Mouse (Mus musculus) liver, adult 2 months (tissue): ENCODE results near the gene H2afj. TPM values are rescaled to one million over a fixed set of nuclear protein-coding genes. Genes with fewer than 3 reads are reported as not detected.

Experiments used
- DNase-seq: peaks from one replicate; pipeline ENCODE4 v3.0.0-alpha.2; 2011; ENCODE audit warnings: low read depth, low spot score; ENCODE audit errors: extremely low read depth
- H3K27ac ChIP-seq: fragments of 200-500 bp; replicated peaks from 2 replicates; pipeline ENCODE4 v1.5.1; 2012; ENCODE audit warnings: low read depth, mild to moderate bottlenecking, control low read depth, inconsistent platforms, low read length; ENCODE audit not compliant: insufficient read depth
- H3K27me3 ChIP-seq: fragments of 200-500 bp; 2 replicates; pipeline ENCODE4 v1.6.1; 2012; ENCODE audit warnings: mild to moderate bottlenecking, moderate library complexity, low read length, inconsistent platforms; ENCODE audit not compliant: control insufficient read depth, insufficient read depth
- H3K36me3 ChIP-seq: fragments of 200-500 bp; 2 replicates; pipeline ENCODE4 v1.6.1; 2012; ENCODE audit warnings: low read length, inconsistent platforms; ENCODE audit not compliant: control insufficient read depth, insufficient read depth
- H3K4me1 ChIP-seq: fragments of 200-500 bp; 2 replicates; pipeline ENCODE4 v1.6.1; 2011; ENCODE audit warnings: low read length; ENCODE audit not compliant: control insufficient read depth, insufficient read depth
- H3K4me3 ChIP-seq: fragments of 200-500 bp; 2 replicates; pipeline ENCODE4 v1.5.1; 2011; ENCODE audit warnings: low read depth, mild to moderate bottlenecking, control low read depth, low read length, moderate library complexity; ENCODE audit not compliant: insufficient read depth
- H3K79me2 ChIP-seq: fragments of 200-500 bp; 2 replicates; pipeline ENCODE4 v1.6.1; 2012; ENCODE audit warnings: inconsistent platforms, mild to moderate bottlenecking, low read length, moderate library complexity; ENCODE audit not compliant: control insufficient read depth, insufficient read depth
- H3K9ac ChIP-seq: fragments of 200-500 bp; 2 replicates; pipeline ENCODE4 v1.6.1; 2012; ENCODE audit warnings: low read depth, mild to moderate bottlenecking, control low read depth, inconsistent platforms, low read length
- CTCF ChIP-seq: fragments of 200-500 bp; IDR thresholded peaks from 2 replicates; pipeline ENCODE4 v1.5.1; 2011; ENCODE audit warnings: low read depth, low read length, control low read depth
- POLR2A ChIP-seq: fragments of 200-500 bp; IDR thresholded peaks from 2 replicates; pipeline ENCODE4 v1.6.1; 2011; ENCODE audit warnings: low read length, control low read depth; ENCODE audit not compliant: insufficient read depth; ENCODE audit errors: extremely low read depth
- WGBS: fragments of 180-500 bp; shearing (Covaris S2); methylation state at CpG from one replicate; pipeline ENCODE4 v1.1.7; 2018; 5-methylcytosine and 5-hydroxymethylcytosine counted together
- polyA plus RNA-seq: library from polyadenylated mRNA; depleted of rRNA; stranded (reverse); fragments of >200 nt; gene quantifications from 2 replicates; pipeline ENCODE4 v1.2.3, GENCODE M21; 2012
- total RNA-seq: library from RNA; depleted of rRNA; stranded (reverse); fragments of >200 nt; gene quantifications from 2 replicates; pipeline ENCODE4 v1.2.3, GENCODE M21; 2014

The H2afj gene
- total and polyA plus RNA-seq, 2 experiments: 53.1 to 90.3 TPM

DNA sequence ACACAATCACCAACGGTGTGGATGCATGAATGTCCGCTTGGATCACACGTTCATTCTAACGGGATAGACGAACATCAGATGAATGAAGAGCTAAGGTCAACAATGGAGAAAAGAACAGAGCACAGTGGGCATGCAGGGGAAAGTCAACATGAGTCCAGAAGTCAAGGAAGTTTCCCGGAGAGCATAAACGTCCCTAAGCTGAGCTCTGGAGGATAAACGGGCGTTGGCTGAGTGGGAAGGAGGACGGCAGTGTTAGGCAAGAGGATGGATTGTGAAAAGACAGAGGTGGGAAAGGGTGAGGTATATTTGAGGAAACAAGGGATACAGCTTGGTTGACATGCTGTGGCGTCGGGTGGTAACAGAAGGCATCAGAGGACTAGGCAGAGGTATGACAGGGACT, 25.9 kb upstream of the H2afj start:
- no peaks in the 10 kb centered on the region for H3K4me1 ChIP-seq
- no peaks in the 10 kb centered on the region for H3K79me2 ChIP-seq
- H3K36me3 ChIP-seq: no peaks in the 10 kb centered on the region
- no peak overlapping the region for H3K4me3 ChIP-seq
- peaks cover 2% of the 10 kb centered on the region; the same call in 1 of the 2 replicates for H3K27me3 ChIP-seq
- no peak overlapping the region for H3K27ac ChIP-seq
- no peak overlapping the region for H3K9ac ChIP-seq
- WGBS: 72% methylated on average over 12 of the region's 12 CpGs
- no peak for TF ChIP-seq POLR2A
- no peak for TF ChIP-seq CTCF
- no peak for DNase-seq

DNA sequence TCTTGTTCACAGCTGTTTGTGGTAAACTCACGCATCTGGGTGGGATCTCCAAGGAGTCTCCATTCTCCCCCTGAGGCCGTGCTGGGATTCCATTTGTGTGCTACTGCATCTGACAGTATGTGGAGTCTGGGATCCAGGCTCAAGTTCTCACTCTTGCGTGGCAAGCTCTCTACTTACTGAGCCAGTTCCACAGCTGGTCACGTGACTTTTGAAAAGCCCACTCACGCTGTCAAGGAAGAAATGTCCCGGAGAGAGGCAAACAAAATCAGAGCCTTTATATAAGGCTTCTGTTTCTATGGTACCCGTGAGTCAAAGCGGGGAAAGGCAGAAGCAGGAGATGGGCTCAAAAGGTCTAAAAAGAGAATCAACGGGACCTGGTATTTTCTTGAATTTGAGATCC, 25.3 kb upstream of the H2afj start:
- no peaks in the 10 kb centered on the region for H3K36me3 ChIP-seq
- peaks cover 2% of the 10 kb centered on the region; the same call in 1 of the 2 replicates for H3K27me3 ChIP-seq
- H3K79me2 ChIP-seq: no peaks in the 10 kb centered on the region
- H3K27ac ChIP-seq: no peak overlapping the region
- no peak for TF ChIP-seq POLR2A
- no peak for TF ChIP-seq CTCF
- DNase-seq: no peak
- no peaks in the 10 kb centered on the region for H3K4me1 ChIP-seq
- no peak overlapping the region for H3K4me3 ChIP-seq
- H3K9ac ChIP-seq: no peak overlapping the region
- WGBS: 94% methylated on average over 9 of the region's 9 CpGs

DNA sequence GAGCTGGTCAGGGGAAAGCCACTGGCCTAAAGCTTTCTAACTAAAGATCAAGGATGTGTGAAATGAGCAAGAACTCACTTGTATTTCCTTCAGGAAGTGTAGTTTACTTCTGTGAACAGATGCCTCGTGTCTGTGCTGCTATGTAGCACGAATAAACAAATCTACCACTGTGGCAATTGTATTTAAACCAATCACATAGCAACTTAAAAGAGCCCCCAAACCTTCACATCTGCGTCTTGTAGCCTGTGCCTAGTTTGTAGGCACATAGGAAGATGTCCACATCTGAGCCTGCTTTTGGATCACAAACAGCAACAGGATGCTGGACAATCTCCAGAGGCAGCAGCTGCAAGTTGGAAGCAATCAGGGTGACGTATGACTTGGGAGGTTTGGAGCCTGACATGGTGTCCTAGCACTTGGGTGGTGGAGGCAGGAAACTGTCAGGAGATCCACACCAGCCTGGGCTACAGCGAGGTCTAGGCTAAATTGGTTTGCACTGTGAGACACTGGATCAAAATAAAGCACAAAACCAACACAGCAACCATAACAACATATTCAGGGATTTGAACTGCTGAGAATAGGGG, 18.6 kb upstream of the H2afj start:
- no peaks in the 10 kb centered on the region for H3K27me3 ChIP-seq
- H3K9ac ChIP-seq: no peak overlapping the region
- TF ChIP-seq POLR2A: no peak
- TF ChIP-seq CTCF: no peak
- peak; percentile 26 for DNase-seq
- H3K4me1 ChIP-seq: no peaks in the 10 kb centered on the region
- H3K36me3 ChIP-seq: no peaks in the 10 kb centered on the region
- 68% methylated on average over 5 of the region's 5 CpGs for WGBS
- no peak overlapping the region for H3K4me3 ChIP-seq
- no peak overlapping the region for H3K27ac ChIP-seq
- H3K79me2 ChIP-seq: no peaks in the 10 kb centered on the region

DNA sequence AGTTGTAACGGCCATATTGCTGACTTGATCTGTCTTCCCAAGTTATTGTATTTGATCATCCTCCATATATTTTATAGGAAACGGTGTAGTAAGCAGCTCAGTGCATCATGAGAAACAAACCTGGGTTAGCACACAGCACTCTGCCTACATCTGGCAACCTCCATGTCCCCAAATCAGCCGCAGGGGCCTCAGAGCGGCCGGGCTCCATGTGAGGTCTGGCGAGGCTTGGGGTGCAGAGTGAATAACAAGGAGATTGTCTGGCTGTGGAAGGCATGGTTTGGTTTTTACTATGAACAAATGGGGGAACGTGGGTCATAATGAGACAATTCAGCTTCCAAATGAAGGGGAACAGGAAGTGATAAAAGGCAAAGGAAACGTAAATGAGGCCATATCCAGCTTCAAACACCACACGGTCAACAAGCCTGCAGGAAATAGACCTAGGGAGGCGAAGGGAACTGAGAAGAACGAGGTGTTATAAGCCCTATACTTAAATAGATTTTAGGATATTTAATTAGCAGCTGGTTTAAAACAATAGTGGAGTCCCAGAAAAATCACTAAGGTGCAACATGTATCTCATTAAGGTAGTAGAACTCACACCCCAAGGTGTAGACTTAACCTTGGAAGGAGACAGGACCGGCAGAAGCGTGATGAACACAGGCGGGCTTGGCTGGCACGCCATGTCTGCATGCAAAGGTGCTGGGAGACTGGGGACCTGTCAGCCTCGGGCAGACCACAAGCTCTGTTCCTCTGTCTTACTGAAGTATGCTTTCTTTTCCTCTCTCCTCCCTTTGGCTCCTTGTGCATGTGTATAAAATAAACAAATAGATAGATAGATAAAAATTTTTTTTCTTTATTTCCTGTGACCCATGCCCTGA, 14.9 kb upstream of the H2afj start:
- Histone ChIP-seq H3K27me3 (no peaks in the 10 kb centered on the region), H3K4me3 (no peak overlapping the region), H3K36me3 (no peaks in the 10 kb centered on the region), H3K9ac (no peak overlapping the region), H3K27ac (no peak overlapping the region), H3K4me1 (no peaks in the 10 kb centered on the region), H3K79me2 (no peaks in the 10 kb centered on the region)
- TF ChIP-seq CTCF (no peak), POLR2A (no peak)
- whole genome bisulfite sequencing: 49% methylated on average over 16 of the region's 16 CpGs
- no peak for DNase-seq

DNA sequence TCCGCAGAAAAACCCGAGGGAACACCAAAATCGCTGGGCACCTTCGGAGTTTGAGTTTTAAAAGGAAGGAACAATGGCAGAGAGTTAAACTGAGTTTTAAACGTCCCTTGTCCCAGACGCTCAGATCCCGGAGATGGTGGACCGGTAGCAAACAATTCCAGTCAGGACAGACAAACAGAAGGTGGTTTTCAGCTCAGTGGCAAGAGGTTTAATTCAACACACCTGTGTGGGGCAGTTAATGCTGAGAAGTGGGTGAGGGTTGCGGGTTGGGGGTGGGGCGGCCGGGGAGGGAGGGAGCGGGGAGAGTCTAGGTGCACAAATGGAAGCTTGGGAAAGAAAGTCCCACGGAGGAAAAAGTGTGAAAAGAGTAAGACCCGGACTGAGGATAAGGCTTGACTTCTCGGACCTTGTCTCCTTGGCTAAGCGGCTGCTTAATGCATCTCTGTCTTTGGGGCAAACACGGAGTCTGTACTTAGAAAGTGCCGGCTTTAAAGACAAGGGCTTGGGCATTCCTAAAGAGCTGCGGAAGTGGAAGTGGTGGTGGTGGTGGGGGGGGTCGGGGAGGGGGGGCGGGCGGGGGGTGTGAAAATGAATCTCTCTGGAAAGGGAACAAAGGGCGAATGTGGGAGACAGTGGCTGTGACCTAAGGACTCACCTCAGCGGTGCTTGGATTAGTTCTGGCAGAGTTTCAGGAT, 14.1 kb upstream of the H2afj start:
- no peaks in the 10 kb centered on the region for H3K27me3 ChIP-seq
- H3K4me3 ChIP-seq: peak overlapping the region; percentile 22
- WGBS: 2% methylated on average over 24 of the region's 24 CpGs
- H3K79me2 ChIP-seq: no peaks in the 10 kb centered on the region
- no peak overlapping the region for H3K27ac ChIP-seq
- no peaks in the 10 kb centered on the region for H3K4me1 ChIP-seq
- H3K36me3 ChIP-seq: no peaks in the 10 kb centered on the region
- H3K9ac ChIP-seq: no peak overlapping the region
- DNase-seq: no peak
- TF ChIP-seq CTCF (no peak), POLR2A (no peak)

DNA sequence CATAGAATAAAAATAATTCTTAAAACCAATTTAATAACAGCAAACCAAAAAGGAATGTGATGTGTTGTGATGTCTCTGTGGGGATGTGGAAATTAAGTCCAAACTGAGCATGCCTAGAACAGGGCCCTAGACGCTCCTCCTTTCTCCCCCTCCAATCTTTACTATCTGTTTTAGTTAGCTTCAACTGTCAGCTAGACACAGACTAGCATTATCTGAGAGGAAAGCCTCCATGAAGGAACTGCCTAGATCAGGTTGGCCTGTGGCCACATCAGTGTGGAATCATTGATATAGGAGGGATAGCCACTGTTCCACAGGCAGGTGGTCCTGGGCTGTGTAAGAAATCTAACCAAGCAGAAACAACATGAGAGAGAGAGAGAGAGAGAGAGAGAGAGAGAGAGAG, 12.9 kb upstream of the H2afj start:
- Histone ChIP-seq H3K79me2 (no peaks in the 10 kb centered on the region), H3K27ac (no peak overlapping the region), H3K36me3 (no peaks in the 10 kb centered on the region), H3K4me1 (no peaks in the 10 kb centered on the region), H3K9ac (no peak overlapping the region), H3K4me3 (no peak overlapping the region), H3K27me3 (no peaks in the 10 kb centered on the region)
- TF ChIP-seq CTCF: no peak
- no peak for DNase-seq
- WGBS: 100% methylated on average over 1 of the region's 1 CpGs
